Mouse (Mus musculus) layer of hippocampus, postnatal 14 days (tissue): ENCODE results near the gene BC025446. TPM values are rescaled to one million over a fixed set of nuclear protein-coding genes. Genes with fewer than 3 reads are reported as not detected.
"Not testable (repeated sequence)": the region's sequence is repeated elsewhere in the genome, so short reads cannot be mapped to it uniquely, and the experiment has no call there.

Source experiments
- DNase-seq, 2 experiments: peaks; one replicate each; pipeline ENCODE4 v3.0.0; 2021 to 2022; ENCODE audit warnings: low spot score in 2 of 2, mixed read lengths in 1 of 2
- long read RNA-seq, 2 experiments: library from polyadenylated mRNA; stranded (forward); transcript quantifications; one replicate each; pipeline ENCODE4 v2.0.0; 2021
- total RNA-seq, 2 experiments: library from RNA; stranded (reverse); gene quantifications; 2 replicates each; pipeline ENCODE4 v1.2.3; 2021

BC025446 gene
- total RNA-seq, result not detected
- long read RNA-seq, experiment 1, result 0 reads
- long read RNA-seq, experiment 2, result 0 reads

DNA sequence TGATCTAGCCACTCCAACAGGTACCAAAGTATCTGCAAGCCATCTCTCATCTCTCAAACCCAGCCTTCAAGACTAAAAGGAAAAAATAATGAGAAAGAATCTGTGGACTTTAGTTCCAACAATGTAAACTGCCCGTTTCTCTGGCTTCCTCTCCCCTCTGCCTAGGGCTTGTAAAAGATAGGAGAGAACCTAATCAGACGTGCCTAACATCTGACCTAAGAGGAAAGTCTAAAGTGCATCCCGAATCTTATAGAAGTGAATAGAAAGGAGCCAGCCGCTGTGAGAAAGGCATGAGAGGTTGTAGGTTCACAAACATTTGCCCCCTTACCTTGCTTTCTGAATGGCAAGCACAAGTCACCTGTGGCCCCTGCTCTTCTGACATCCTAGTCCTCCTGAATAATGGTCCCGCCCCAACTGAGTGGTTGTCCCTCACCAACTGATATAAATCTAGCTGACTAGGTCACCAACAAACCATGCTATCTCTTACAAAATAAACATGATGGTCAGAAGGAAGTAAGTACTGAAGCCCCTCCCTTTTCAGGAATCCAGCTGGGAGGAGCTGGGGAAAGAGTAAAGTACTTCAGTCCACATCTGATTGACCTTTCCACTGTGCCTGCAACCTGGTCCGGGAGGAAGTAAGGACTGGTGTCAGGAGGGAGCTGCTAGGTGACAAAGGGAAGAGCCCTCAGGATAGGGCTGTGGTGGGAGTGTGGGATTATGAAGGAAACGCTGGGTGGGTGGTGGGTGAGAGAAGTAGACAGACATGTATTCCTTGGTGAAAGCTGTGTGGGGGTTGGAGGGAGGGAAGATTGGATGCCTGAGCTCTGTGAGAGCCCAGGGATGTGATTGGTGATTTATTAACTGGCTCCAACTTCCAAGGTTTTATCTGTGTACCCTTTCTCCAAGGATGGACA is at the start of gene BC025446:
Gene BC025446, plus strand, starts transcription at position 599 of the 914 bp plus-strand sequence.
- DNase-seq, result no peak

DNA sequence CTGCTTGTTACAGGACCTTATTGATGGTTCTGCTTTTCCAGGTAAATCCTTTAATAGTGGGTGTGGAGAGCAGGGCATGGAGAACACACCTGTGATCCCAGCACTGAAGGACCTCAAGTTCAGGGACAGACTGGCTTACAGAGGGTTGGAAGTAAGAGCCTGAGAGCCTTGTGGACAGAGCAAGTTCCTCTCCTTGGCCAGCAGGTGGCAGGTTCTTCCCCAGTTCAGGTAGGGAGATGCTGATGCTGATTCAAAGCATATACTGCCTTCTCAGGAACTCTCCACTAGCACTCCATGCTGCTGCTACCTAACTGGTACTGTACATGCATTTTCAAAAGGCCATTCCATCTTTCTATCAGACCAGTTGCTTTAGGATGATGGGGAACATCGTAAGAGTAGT is 40.7 kb upstream of the BC025446 start:
- DNase-seq, result no peak

DNA sequence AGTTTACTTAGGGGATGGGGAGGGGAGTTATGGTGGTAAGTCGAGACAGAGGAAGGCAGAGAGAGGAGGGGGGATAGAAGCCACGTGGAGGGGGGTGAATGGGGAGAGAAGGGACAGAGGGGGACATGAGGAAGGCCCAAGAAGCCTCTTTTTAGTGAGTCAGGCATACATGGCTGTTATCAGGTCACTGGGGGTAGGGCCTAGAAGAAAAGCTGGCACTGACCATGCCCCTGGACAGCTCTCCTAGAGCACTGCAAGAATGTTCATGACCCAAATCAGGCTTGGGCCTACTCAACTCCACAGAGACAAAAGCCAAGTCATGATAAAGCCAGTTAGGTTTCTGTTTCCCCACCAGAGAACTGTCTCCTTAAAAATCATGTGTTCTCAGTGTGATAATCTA is 29.9 kb upstream of the BC025446 start:
- DNase-seq, result no peak

DNA sequence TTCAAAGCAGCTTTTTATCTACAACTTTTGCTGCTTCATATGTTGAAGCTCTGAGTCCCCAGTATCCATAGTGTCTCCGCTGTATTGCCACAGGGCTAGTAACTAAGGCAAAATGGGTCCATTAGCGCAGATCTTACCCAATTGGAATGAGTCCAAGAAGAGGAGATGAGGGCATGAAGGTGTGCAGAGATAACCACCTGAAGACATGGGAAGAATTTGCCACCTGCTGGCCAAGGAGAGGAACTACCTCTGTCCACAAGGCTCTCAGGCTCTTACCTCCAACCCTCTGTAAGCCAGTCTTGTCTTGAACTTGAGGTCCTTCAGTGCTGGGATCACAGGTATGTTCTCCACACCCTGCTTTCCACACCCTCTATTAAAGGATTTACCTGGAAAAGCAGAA is 27.1 kb upstream of the BC025446 start:
- DNase-seq, result no peak

DNA sequence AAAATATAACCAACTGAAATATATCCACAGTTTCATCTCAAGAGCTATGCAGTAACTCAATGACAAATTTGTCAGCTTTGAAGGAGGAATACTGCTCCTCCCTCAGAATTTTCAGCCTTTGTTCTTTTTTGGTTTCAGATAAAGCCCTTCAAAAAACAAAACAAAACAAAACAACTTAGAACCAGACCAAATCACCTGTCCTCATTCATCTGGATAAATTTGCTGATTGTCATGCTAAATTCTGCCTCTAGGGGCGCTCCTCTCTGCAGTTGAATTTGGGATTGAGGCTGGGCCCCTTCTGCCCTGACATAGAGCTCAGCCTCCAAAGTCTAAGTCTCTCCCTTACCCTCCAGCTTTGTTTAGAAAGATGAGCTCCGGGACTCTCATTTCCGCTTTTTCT is 25.6 kb upstream of the BC025446 start:
- DNase-seq, result not testable (repeated sequence)

DNA sequence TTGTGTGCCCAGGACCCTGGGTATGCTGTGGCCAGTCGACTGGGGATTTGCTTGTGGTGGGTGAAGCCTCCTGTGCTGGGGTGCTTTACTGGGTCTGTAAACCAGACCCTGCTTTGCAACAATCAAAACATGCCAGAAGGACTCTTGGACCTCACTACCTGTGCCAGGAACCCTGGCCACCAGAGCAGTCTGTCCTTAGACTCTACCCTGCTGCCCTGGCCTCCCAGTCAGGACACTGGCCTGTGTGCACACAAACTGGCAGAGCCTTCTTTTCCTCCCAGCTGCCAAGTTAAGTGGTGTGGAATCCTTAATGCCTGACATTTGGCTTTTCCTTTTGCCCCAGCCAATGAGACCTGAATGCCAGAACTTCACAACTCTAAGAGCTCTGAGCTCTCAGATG is 655 bp downstream of the BC025446 start:
- no peak for DNase-seq

DNA sequence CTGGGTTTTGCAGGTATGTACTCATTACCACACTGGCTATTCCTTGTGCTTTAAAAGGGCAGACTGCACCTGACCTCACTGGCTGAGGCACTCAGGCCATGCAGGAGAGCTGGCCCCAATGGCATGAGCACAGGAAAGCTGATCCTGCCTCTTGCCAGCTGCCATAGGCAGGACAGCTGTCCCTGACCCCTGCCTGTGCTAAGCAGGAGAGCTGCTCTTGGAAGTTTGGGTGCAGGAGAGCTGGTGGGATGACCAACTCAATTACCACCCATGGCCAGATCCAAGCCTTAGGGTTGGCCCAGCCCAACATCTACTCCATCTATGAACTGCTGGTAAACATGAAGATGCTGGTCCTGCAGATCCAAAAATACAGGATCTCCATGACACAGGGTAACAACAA is 5.8 kb downstream of the BC025446 start:
- DNase-seq, result no peak

DNA sequence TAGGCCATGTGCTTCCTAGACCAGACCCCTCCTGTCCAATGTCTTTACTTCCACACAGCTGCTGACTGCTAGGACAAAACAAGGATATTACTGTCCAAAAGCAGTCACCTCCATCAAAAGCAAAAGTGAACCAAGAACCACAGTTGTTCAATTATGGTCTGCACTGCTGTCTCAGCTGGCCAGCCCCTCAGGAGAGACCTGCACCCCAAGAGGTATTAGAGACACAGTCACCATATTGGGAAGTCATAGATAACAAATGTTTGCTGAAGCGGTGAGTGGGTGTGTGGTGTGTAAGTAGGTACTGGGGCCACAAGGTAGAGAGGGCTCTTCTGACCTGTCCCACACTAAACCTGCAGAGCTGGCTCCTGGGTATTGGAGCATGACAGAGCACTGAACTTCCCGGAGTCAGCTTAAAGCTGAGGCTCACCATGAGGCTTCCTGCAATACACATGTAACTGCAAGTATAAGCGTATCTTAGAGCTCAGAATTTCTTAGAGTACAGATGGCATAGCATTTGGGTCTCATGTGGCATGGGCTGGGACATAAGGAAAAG is 21.6 kb downstream of the BC025446 start:
- no peak for DNase-seq

DNA sequence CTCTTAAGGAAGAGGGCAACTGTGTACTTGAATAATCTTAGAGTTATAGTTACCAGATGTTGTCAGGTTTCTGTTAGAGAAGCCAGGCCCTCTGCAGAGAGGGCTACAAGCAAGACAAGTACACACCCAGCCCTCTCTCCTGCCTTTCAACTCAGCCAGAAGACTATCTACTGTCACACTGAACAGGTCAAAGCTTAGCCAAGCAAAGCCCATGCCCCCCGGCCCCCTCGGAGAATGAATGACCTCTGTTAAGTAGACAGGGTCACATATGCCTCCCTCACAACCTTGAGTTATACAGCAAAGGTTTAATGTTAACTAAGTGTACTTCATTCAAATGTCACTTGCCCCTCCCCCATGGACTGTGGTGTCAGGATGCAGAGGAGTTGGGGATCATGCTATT is 24.4 kb downstream of the BC025446 start:
- no peak for DNase-seq

DNA sequence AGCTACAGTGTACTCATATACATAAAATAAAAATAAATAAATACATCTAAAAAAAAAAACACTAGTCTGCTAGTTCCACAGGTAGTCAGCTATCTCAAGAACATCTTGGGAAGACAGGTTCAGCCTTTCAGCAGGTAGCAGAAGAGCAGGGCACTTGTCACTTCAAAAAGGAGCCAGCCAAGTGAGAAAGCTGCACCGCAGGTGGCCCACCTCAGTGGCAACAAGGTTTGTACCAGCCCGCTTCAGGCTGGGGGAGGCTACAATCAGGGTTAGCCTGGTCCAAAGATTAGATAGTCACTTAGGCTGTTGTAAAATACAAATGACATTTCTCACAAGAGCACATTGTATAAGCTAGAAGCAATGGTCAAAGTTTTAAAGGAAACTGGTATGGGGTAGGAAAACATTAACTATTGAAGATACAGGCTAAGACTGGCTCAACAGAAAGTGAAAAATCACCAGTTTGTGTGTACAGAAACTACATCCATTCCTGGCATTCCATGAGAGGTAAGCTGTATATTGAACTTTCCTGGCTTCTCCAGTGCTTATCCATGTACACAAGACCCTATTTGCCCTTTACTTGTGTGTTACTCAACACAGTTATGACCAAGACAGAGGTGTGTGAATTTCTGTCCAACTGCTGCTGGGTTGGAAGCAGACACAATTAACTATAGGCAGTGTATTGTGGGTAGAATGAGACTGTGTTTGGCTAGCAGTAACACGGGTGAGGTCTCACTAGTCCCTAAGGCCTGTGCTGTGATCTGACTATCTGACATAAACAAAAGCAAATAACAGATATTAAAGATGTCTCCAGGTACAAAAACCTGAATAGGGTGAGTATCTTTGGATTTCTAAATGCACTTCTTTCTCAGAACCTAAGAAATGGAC is 26.8 kb downstream of the BC025446 start:
- DNase-seq, result no peak

DNA sequence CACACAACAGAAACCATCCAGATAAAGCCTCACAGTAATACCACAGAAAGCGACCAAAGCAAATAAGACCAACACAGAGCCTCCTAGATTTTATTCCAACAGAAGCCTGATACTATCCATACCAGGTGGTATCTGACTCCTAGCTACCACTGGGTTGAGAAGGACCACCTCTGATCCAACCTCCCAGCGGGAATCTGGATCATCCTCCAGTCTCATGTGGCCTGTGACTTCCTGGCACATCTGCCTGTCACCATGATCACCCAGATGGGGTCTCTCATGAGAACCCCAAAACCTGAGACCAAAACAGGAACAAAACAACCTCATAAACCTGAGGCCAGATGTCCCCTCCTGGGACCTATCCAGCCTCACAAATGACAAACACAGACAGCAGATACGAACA is 38.5 kb downstream of the BC025446 start:
- no peak for DNase-seq

DNA sequence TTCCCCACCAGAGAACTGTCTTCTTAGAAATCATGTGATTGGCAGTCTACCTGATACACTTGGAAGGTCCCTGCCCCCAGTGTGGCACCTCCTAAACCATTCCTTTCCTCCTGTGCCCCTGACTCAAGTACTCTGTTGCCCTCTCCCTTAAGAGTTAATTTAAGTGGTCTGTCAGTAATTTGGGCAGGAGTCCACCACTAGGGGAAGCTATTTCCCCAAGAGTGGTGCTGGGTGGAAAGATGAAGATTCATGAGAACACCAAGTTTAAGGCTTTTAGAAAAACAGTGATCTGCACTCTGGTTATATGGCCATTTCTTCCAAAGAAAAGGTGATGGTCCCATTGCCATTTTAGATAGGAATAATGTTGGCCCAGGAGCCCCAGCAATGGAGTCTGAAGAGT is 49.7 kb downstream of the BC025446 start:
- no peak for DNase-seq

DNA sequence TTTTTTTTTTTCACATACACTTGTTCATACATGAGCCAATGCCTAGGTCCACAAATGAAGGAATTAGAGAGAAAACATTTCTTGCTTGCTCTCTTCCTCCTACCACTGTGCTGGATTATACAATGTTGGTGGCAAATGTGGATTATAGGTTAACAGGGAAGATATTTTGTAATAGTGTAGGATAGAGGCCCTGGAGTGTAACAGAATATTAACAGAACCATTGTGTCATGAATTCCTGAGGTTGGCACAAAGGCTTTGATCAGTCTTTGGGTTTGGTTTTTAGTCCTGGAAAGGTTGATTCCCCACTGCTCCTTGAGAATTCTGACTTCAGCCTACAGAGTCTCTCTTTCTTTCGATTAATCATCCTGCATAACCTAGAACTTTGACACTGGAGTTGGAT is 50.5 kb downstream of the BC025446 start:
- no peak for DNase-seq

DNA sequence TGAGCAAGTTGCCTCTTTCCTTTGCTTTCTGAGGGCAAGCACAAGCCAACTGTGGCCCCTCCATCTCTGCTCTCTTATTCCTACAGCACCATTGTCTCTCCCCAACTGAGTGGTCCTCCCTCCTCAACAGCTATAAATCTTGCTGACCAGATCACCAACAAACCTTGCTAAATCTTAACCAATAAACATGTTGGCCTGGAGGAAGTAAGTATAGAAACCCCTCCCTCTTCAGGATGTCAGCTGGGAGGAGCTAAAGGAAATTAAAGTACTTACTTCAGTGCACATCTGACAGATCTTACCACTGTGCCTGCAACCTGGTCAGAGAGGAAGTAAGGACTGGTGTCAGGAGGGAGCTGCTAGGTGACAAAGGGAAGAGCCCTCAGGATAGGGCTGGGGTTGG is 51.9 kb downstream of the BC025446 start, which contains the start of gene Ly6f:
Gene Ly6f, plus strand, starts transcription at position 301 of the 400 bp plus-strand sequence.
- DNase-seq, result no peak

DNA sequence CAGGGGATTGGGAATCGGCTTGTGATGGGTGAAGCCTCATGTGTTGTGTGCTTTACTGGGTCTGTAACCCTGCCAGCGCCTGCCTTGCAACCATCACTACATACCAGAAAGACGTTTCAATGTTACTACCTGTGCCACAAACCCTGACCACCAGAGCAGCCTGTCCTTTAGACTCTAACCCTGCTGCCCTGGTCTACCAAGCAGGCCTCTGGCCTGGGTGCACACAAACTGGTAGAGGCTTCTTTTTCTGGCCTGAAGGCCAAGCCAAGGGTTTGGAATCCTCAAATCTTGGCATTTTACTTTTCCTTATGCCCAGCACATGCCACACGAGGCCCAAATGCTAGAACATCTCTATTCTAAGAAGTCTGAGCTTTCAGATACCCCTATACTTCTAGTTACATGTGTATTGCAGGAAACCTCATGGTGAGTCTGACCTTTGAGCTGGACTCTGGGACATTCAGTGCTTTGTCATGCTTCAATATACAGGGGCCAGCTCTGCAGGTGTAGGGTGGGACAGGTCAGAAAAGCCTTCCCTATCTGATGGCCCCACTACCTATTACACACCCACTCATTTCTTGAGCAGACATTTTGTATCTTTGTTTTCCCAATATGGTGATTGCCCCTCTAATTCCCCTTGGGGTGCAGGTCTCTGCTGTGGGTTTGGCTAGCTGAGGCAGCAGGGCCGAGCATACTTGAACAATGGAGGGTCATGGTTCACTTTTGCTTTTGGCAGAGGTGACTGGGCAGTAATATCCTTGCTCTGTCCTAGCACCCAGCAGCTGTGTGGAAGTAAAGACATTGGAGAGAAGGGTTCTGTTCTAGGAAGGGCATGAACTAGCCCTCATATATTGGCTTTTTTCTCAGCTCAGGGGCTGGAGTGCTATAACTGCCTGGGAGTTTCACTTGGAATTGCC is 53.0 kb downstream of the BC025446 start:
- DNase-seq, result no peak

DNA sequence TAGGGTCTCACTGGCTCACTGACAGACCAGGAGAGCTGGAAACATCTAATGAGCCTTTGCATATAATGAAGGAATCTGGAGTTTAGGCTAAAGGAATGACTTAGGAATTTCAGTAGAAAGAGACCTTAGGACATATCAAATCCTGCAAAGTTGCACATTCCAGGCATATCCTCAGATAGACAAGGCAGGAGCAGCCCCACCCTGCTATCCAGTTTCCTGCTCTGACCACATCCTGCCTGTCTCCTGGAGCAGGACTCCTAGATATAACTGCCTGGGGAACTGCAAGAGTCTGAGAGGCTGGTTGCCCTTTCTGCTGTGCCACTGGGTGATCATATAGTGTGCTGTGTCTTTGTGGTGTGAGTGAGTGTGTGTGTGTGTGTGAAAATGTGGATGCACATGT is 54.0 kb downstream of the BC025446 start:
- DNase-seq, result no peak

DNA sequence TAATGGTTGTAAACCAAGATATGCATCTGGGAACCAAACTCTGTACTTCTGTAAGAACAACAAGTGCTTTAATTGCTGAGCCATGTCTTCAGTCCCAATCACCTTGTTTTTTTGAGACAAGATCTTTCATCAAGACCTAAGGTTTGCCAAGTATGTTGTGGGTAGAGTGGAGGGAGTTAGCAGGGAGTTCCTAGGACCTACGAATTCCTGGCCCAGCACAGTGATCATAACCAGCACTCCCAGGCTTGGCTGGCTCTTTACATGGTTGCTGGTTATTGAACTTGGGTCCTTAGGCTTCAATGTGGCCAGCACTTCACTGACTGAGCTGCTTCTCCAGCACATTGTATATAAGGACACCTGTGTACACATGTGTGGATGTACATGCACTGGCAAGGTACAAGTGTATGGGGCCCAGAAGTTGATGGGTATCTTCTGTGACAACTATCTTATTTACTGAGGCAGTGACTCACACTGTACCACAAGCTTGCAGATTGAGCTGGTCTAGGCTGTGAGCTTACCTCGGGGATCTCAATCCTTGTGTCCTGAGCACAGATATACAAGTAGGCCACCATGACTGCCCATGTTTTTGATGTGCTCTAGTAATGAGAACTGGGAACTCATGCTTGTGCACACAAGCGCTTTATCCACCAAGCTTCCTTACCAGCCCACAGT is 54.7 kb downstream of the BC025446 start:
- DNase-seq, result no peak

DNA sequence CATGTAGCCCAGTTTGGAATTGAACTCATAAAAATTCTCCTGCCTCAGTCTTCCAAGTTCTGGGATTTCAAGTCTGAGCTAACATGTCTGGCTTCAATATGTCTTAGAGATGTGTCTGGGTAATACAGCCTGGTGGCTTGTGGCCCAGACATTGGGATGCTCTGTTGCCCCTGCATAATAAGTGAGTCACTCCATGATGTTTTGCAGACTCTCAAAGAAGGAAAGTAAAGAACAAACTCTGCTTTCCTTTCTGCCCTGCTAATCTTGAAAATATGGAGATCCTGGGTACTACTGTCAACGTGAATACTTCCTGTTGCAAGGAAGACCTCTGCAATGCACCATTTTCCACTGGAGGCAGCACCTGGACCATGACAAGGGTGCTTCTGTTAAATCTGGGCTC is 55.2 kb downstream of the BC025446 start:
- DNase-seq, result no peak

DNA sequence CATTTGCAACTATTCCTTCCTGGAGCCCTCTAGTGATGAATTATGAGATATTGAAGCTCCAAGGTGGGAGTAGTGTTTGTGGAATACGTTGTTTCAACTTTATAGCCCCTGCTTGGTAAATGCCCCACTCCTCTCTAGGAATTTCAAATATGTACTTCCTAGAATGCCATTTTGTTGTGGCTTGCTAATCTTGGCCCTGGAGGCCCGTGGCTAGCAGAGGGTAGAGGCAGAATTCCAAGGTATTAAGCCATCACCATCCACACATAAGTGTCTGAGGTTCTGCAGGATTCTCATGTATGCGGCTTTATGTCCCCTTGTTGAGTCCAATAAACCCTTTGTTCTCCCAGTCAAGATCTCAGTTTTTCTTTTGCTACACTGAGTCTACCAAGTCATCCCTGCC is 55.7 kb downstream of the BC025446 start:
- no peak for DNase-seq
